Comparison of ENCODE assay signal across 8 mouse cellular contexts in genomic region chr8:110805669-110806068, GRCm38 (mm10). TPM values are rescaled to one million over a fixed set of nuclear protein-coding genes. Genes with fewer than 3 reads are reported as not detected.
A peak's percentile ranks its signal among the peaks of the same experiment; 100 is the strongest.
DNase-seq lines count a peak whose midpoint lies in the region; ATAC-seq and TF ChIP-seq lines count a peak whose summit lies in the region.

TSS of gene Il34 (minus strand) at chr8:110805924.

- ATAC-seq in kidney, embryonic 16.5 days (ENCODE audit: low FRiP score, low TSS enrichment), result peak; percentile 39
- ATAC-seq in kidney, embryonic 14.5 days (ENCODE audit: low FRiP score, low TSS enrichment), result no peak; the same call in 1 of the 2 replicates
- ATAC-seq in embryonic facial prominence, embryonic 14.5 days (ENCODE audit: low read depth), result peak; percentile 21; the same call in 1 of the 2 replicates

- peak within 1 kb of the TSS; percentile 25; the same call in 1 of the 2 replicates for H3K27ac ChIP-seq in kidney, embryonic 16.5 days (ENCODE audit: low read length)
- H3K27ac ChIP-seq in kidney, embryonic 14.5 days (ENCODE audit: low read depth, low read length), result no peak within 1 kb of the TSS
- peak within 1 kb of the TSS; percentile 25; the same call in 1 of the 2 replicates for H3K27ac ChIP-seq in ES-E14 (ENCODE audit: insufficient read depth, low read depth, low read length, poor library complexity, severe bottlenecking)
- H3K27ac ChIP-seq in embryonic facial prominence, embryonic 14.5 days (replicated peaks; ENCODE audit: low read depth, low read length), result no peak within 1 kb of the TSS

- no peak for DNase-seq in ES-E14 (ENCODE audit: low read depth, low spot score)
- DNase-seq in embryonic facial prominence, embryonic 14.5 days (ENCODE audit: low spot score), result no peak
- peak; percentile 66 for DNase-seq in naive thymus-derived CD4-positive, alpha-beta T cell, adult 2 months (ENCODE audit: low read depth)
- no peak for DNase-seq in embryo, embryonic 11 days
- no peak for DNase-seq in urinary bladder, adult 18-20 months (ENCODE audit: low spot score in 2 of 2)
- no peak for DNase-seq in cerebellum, postnatal 36 days

- peaks cover 13% of the 10 kb centered on the region for H3K36me3 ChIP-seq in kidney, embryonic 16.5 days (ENCODE audit: insufficient read depth, low read length)
- H3K36me3 ChIP-seq in kidney, embryonic 14.5 days (ENCODE audit: control insufficient read depth, insufficient read depth, low read length), result peaks cover 17% of the 10 kb centered on the region
- H3K36me3 ChIP-seq in ES-E14 (ENCODE audit: control insufficient read depth, insufficient read depth, low read length, poor library complexity, severe bottlenecking), result peaks cover 13% of the 10 kb centered on the region
- peaks cover 17% of the 10 kb centered on the region for H3K36me3 ChIP-seq in embryonic facial prominence, embryonic 14.5 days (ENCODE audit: control insufficient read depth, insufficient read depth, low read length)

- no peak within 1 kb of the TSS for H3K4me3 ChIP-seq in kidney, embryonic 16.5 days (ENCODE audit: low read length)
- no peak within 1 kb of the TSS for H3K4me3 ChIP-seq in kidney, embryonic 14.5 days (ENCODE audit: low read length)
- H3K4me3 ChIP-seq in ES-E14 (ENCODE audit: insufficient read depth in 1 of 2, low read depth in 1 of 2, low read length in 2 of 2, poor library complexity in 1 of 2, severe bottlenecking in 1 of 2), result peak within 1 kb of the TSS in 1 of 2 experiments; percentile 45; a peak in 1 of 4 replicates
- no peak within 1 kb of the TSS for H3K4me3 ChIP-seq in embryonic facial prominence, embryonic 14.5 days (ENCODE audit: low read depth, low read length)

- peaks cover 22% of the 10 kb centered on the region for H3K4me1 ChIP-seq in kidney, embryonic 16.5 days (ENCODE audit: insufficient read depth, low read length)
- H3K4me1 ChIP-seq in kidney, embryonic 14.5 days (ENCODE audit: control insufficient read depth, insufficient read depth, low read length), result peaks cover 19% of the 10 kb centered on the region
- H3K4me1 ChIP-seq in ES-E14 (ENCODE audit: control insufficient read depth in 2 of 2, insufficient read depth in 2 of 2, low read length in 2 of 2, poor library complexity in 1 of 2), result peaks cover 0 to 12% of the 10 kb centered on the region in 2 experiments; a peak in 2 of 4 replicates
- peaks cover 8% of the 10 kb centered on the region; the same call in 1 of the 2 replicates for H3K4me1 ChIP-seq in embryonic facial prominence, embryonic 14.5 days (ENCODE audit: control insufficient read depth, insufficient read depth, low read length)

- 30% methylated on average over 12 of the region's 12 CpGs for WGBS in kidney, embryonic 16.5 days
- 35% methylated on average over 12 of the region's 12 CpGs for WGBS in kidney, embryonic 14.5 days
- 24% methylated on average over 11 of the region's 12 CpGs for WGBS in embryonic facial prominence, embryonic 14.5 days

- H3K9me3 ChIP-seq in kidney, embryonic 16.5 days (ENCODE audit: low read length), result no peaks in the 10 kb centered on the region
- H3K9me3 ChIP-seq in kidney, embryonic 14.5 days (ENCODE audit: control insufficient read depth, low read length), result no peaks in the 10 kb centered on the region
- no peaks in the 10 kb centered on the region for H3K9me3 ChIP-seq in ES-E14 (ENCODE audit: control insufficient read depth, insufficient read depth, low read depth, low read length)
- H3K9me3 ChIP-seq in embryonic facial prominence, embryonic 14.5 days (ENCODE audit: control insufficient read depth, low read length), result no peaks in the 10 kb centered on the region

- no peaks in the 10 kb centered on the region for H3K27me3 ChIP-seq in kidney, embryonic 16.5 days (ENCODE audit: insufficient read depth, low read length)
- no peaks in the 10 kb centered on the region for H3K27me3 ChIP-seq in kidney, embryonic 14.5 days (ENCODE audit: control insufficient read depth, insufficient read depth, low read length)
- H3K27me3 ChIP-seq in embryonic facial prominence, embryonic 14.5 days (replicated peaks; ENCODE audit: control insufficient read depth, insufficient read depth, low read length), result no peaks in the 10 kb centered on the region

- H3K4me2 ChIP-seq in kidney, embryonic 16.5 days (replicated peaks; ENCODE audit: low read depth, low read length), result peak within 1 kb of the TSS; percentile 39
- no peak within 1 kb of the TSS for H3K4me2 ChIP-seq in kidney, embryonic 14.5 days (replicated peaks; ENCODE audit: low read depth, low read length)
- H3K4me2 ChIP-seq in embryonic facial prominence, embryonic 14.5 days (ENCODE audit: low read depth, low read length), result no peak within 1 kb of the TSS

- peak within 1 kb of the TSS; percentile 36 for H3K9ac ChIP-seq in kidney, embryonic 16.5 days (replicated peaks; ENCODE audit: low read length)
- no peak within 1 kb of the TSS for H3K9ac ChIP-seq in kidney, embryonic 14.5 days (ENCODE audit: low read depth, low read length)
- peak within 1 kb of the TSS; percentile 55 for H3K9ac ChIP-seq in ES-E14 (ENCODE audit: insufficient read depth, low read depth, low read length, poor library complexity, severe bottlenecking)
- no peak within 1 kb of the TSS for H3K9ac ChIP-seq in embryonic facial prominence, embryonic 14.5 days (ENCODE audit: low read depth, low read length)

- in situ Hi-C loops in ES-E14 (cut with MboI; ENCODE audit: low sequenced_read_pairs in 2 of 2, unreplicated experiment in 2 of 2), result no loop called here

TF ChIP-seq in ES-E14, 5 proteins besides CTCF, POLR2A, EP300 and RAD21:
- no peak for TF ChIP-seq HCFC1 (IDR thresholded peaks at IDR 0.05; ENCODE audit: borderline replicate concordance, insufficient read depth, low read length)

RNA-seq across cellular contexts. Expression of gene Il34, which starts in this region (rescaled TPM):
- polyA plus RNA-seq in kidney, embryonic 16.5 days (2015; fragmentation: Nextera tagmentation; extraction: Ambion mirVana), result 3.0 and 3.2 TPM in 2 replicates
- polyA plus RNA-seq in kidney, embryonic 14.5 days (2014; fragmentation: Nextera tagmentation; extraction: Ambion mirVana), result 0.50 and 1.7 TPM in 2 replicates
- 4.6 and 5.4 TPM in 2 replicates for total RNA-seq in ES-E14 (2012; rRNA removed)
- 1.4 and 1.7 TPM in 2 replicates for polyA plus RNA-seq in embryonic facial prominence, embryonic 14.5 days (2014; fragmentation: Nextera tagmentation; extraction: Ambion mirVana)

Comparison
In these comparisons a context has a peak if more than half of its experiments do, and no peak if none do; other contexts are left out.
1. H3K27ac ChIP-seq: peak in kidney, embryonic 16.5 days (single experiment) and ES-E14 (single experiment); none in kidney, embryonic 14.5 days (single experiment) and embryonic facial prominence, embryonic 14.5 days (single experiment).
2. H3K9ac ChIP-seq: peak in kidney, embryonic 16.5 days (single experiment) and ES-E14 (single experiment); none in kidney, embryonic 14.5 days (single experiment) and embryonic facial prominence, embryonic 14.5 days (single experiment).